Mouse (Mus musculus): ENCODE results near the gene Pcgf6. TPM values are rescaled to one million over a fixed set of nuclear protein-coding genes. Genes with fewer than 3 reads are reported as not detected.
"Not testable (repeated sequence)": the region's sequence is repeated elsewhere in the genome, so short reads cannot be mapped to it uniquely, and the experiment has no call there.

The Pcgf6 gene
- polyA plus RNA-seq, 1 experiment from 2014 or later = 32.3 TPM

DNA sequence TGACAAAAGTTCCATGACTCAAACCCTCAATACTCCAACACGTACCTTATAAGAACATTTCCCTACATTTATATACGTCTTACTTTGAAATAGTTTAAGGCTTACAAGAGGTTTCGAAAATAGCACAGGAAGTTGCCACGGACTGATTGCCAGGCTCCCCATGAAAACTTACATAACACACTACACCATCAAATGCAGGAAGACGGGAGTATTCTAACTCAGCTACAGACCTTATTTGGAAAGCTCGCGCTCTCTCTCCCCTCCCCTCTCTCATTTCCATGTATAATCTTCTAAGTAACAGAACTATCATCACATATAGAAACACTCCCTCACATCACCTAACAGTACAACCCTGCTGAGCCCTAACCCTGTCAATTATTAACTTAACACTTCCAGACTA, 41.3 kb downstream of the Pcgf6 start:
- ATAC-seq = no peak
- Histone ChIP-seq H3K4me1 (replicated peaks; ENCODE audit: control insufficient read depth, insufficient read depth, low read length) (0 out of 2 replicates have a peak, but pooled peaks cover 3% of the 10 kb centered on the region), H3K27ac (ENCODE audit: low read length) (no peak overlapping the region), H3K4me2 (ENCODE audit: low read length) (no peak overlapping the region), H3K27me3 (replicated peaks; ENCODE audit: control insufficient read depth, insufficient read depth, low read length) (peaks cover 7% of the 10 kb centered on the region), H3K9ac (replicated peaks; ENCODE audit: low read depth, low read length) (no peak overlapping the region), H3K9me3 (ENCODE audit: control insufficient read depth, low read length) (peaks cover 2% of the 10 kb centered on the region; the same call in 1 of the 2 replicates), H3K4me3 (replicated peaks; ENCODE audit: low read length) (no peak overlapping the region), H3K36me3 (ENCODE audit: control insufficient read depth, insufficient read depth) (no peaks in the 10 kb centered on the region)
- 87% methylated on average over 7 of the region's 7 CpGs for WGBS

DNA sequence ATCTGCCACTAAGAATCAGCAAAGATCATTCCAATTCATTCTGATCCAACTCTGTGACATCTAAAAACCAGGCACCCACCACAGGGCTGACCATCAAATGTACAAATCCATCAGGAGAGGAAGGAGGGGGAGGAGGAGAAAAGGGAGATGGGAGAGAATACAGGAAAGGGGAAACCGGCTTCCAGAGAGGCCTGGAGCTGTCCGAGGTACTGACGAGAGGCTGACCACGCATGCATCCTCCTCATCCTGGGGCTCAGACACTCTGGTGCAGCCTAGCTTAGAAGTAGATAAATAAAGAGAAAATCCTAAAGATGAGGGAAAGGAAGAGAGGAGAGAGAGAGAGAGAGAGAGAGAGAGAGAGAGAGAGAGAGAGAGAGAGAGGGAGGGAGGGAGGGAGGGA, 44.4 kb downstream of the Pcgf6 start:
- H3K4me1 ChIP-seq (replicated peaks; ENCODE audit: control insufficient read depth, insufficient read depth, low read length) = no peaks in the 10 kb centered on the region
- no peak overlapping the region for H3K27ac ChIP-seq (ENCODE audit: low read length)
- no peak overlapping the region for H3K4me3 ChIP-seq (replicated peaks; ENCODE audit: low read length)
- no peaks in the 10 kb centered on the region for H3K36me3 ChIP-seq (ENCODE audit: control insufficient read depth, insufficient read depth)
- H3K9me3 ChIP-seq (ENCODE audit: control insufficient read depth, low read length) = peaks cover 2% of the 10 kb centered on the region; the same call in 1 of the 2 replicates
- WGBS = 0% methylated on average over 4 of the region's 4 CpGs
- ATAC-seq = no peak
- H3K4me2 ChIP-seq (ENCODE audit: low read length) = no peak overlapping the region
- H3K27me3 ChIP-seq (replicated peaks; ENCODE audit: control insufficient read depth, insufficient read depth, low read length) = no peaks in the 10 kb centered on the region
- no peak overlapping the region for H3K9ac ChIP-seq (replicated peaks; ENCODE audit: low read depth, low read length)

DNA sequence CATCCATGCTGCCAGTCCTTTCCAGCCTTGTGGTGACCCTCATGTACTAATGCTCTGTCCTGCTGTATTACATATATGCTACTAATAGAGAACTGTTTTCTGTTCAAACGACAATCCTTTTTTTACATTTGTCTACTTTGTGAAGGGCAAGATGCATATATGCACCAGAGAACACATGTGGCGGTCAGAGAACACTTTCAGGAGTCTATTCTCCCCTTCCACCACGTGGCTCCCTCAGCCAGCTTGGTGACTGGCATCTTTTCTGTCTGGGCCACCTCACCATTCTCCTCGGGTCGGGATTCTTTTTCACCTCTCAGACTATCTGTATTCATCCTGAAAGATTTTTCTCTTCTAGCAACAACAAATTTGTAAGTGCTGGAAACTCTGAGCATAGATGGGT, 44.8 kb downstream of the Pcgf6 start:
- Histone ChIP-seq H3K36me3 (ENCODE audit: control insufficient read depth, insufficient read depth) (no peaks in the 10 kb centered on the region), H3K9me3 (ENCODE audit: control insufficient read depth, low read length) (peaks cover 2% of the 10 kb centered on the region; the same call in 1 of the 2 replicates), H3K27ac (ENCODE audit: low read length) (no peak overlapping the region), H3K9ac (replicated peaks; ENCODE audit: low read depth, low read length) (no peak overlapping the region), H3K4me3 (replicated peaks; ENCODE audit: low read length) (no peak overlapping the region), H3K4me2 (ENCODE audit: low read length) (no peak overlapping the region), H3K4me1 (replicated peaks; ENCODE audit: control insufficient read depth, insufficient read depth, low read length) (no peaks in the 10 kb centered on the region), H3K27me3 (replicated peaks; ENCODE audit: control insufficient read depth, insufficient read depth, low read length) (no peaks in the 10 kb centered on the region)
- WGBS = 65% methylated on average over 5 of the region's 5 CpGs
- ATAC-seq = no peak

DNA sequence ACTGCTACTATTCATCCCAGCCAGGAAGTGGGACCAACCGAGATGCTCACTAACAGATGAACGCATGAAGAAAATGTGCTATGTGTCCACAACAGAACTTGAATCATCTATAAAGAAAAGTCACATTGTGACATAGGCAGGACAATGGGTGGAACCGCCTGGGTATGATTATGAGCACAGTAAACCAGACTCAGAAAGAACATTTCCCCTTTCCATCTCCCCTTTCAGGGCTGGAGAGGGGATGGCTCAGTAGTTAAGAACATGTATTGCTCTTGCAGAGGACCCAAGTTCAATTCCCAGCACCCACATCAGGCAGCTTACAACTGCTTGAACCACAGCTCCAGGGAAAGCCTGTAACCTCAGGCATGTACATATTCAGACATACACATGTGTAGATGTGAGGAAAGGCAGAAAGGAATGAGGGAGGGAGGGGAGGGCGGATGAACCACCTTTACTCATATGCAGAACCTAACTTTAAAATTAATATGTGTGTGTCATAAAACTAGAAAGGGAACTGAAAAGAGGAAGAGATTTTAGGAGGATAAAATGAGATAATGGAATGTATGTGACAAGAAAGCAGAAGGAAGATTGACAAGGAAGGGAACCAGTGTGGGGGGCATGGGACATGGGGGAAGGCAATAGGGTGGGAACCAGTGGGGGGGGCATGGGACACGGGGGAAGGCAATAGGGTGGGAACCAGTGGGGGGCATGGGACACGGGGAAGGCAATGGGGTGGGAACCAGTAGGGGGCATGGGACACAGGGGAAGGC, 46.8 kb downstream of the Pcgf6 start:
- no peak overlapping the region for H3K4me3 ChIP-seq (replicated peaks; ENCODE audit: low read length)
- H3K4me2 ChIP-seq (ENCODE audit: low read length) = no peak overlapping the region
- H3K9me3 ChIP-seq (ENCODE audit: control insufficient read depth, low read length) = peaks cover 2% of the 10 kb centered on the region; the same call in 1 of the 2 replicates
- no peak for ATAC-seq
- no peaks in the 10 kb centered on the region for H3K4me1 ChIP-seq (replicated peaks; ENCODE audit: control insufficient read depth, insufficient read depth, low read length)
- 81% methylated on average over 6 of the region's 6 CpGs for WGBS
- H3K27ac ChIP-seq (ENCODE audit: low read length) = no peak overlapping the region
- no peak overlapping the region for H3K9ac ChIP-seq (replicated peaks; ENCODE audit: low read depth, low read length)
- H3K36me3 ChIP-seq (ENCODE audit: control insufficient read depth, insufficient read depth) = no peaks in the 10 kb centered on the region
- H3K27me3 ChIP-seq (replicated peaks; ENCODE audit: control insufficient read depth, insufficient read depth, low read length) = no peaks in the 10 kb centered on the region

DNA sequence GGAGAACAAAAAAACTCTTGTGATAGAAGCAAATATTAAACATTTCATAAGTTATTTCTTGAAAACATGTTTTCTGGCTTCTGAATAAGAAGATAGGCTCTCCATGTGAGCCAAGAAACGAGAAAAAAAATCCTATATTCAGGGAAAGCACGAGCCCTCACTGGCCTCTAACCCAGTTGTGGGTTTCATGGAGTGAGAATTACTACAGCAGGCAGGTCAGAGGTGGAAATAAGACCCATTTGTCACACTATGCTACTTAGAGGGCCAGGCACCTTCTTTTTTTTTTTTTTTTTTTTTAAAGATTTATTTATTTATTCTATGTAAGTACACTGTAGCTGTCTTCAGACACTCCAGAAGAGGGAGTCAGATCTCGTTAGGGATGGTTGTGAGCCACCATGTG, 50.3 kb downstream of the Pcgf6 start:
- not testable (repeated sequence) for H3K4me3 ChIP-seq (replicated peaks; ENCODE audit: low read length); ATAC-seq; H3K9me3 ChIP-seq (ENCODE audit: control insufficient read depth, low read length); H3K27me3 ChIP-seq (replicated peaks; ENCODE audit: control insufficient read depth, insufficient read depth, low read length); H3K27ac ChIP-seq (ENCODE audit: low read length); H3K4me1 ChIP-seq (replicated peaks; ENCODE audit: control insufficient read depth, insufficient read depth, low read length); H3K36me3 ChIP-seq (ENCODE audit: control insufficient read depth, insufficient read depth); H3K9ac ChIP-seq (replicated peaks; ENCODE audit: low read depth, low read length); H3K4me2 ChIP-seq (ENCODE audit: low read length)
- WGBS = 83% methylated on average over 2 of the region's 3 CpGs

DNA sequence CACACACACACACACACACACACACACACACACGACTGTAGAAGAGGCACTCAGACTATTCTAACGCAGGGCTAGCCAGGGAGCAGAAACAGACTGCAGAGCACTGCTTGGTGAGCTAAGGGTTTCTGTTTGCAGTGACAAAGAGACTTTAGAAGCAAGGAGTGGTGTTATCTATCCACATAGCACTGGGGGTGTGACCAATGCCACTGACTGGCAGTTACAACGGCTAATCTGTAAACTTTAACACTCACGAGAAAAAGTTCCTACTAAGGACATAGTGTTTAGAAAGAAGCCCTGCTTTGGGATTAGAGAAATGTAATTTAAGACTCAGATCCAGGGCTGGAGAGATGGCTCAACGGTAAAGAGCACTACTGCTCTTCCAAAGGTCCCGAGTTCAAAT, 51.0 kb downstream of the Pcgf6 start:
- Histone ChIP-seq H3K4me1 (replicated peaks; ENCODE audit: control insufficient read depth, insufficient read depth, low read length) (no peaks in the 10 kb centered on the region), H3K9me3 (ENCODE audit: control insufficient read depth, low read length) (no peaks in the 10 kb centered on the region), H3K27me3 (replicated peaks; ENCODE audit: control insufficient read depth, insufficient read depth, low read length) (no peaks in the 10 kb centered on the region), H3K4me2 (ENCODE audit: low read length) (no peak overlapping the region), H3K27ac (ENCODE audit: low read length) (no peak overlapping the region), H3K36me3 (ENCODE audit: control insufficient read depth, insufficient read depth) (no peaks in the 10 kb centered on the region), H3K9ac (replicated peaks; ENCODE audit: low read depth, low read length) (no peak overlapping the region), H3K4me3 (replicated peaks; ENCODE audit: low read length) (no peak overlapping the region)
- no peak for ATAC-seq
- 91% methylated on average over 6 of the region's 6 CpGs for WGBS

DNA sequence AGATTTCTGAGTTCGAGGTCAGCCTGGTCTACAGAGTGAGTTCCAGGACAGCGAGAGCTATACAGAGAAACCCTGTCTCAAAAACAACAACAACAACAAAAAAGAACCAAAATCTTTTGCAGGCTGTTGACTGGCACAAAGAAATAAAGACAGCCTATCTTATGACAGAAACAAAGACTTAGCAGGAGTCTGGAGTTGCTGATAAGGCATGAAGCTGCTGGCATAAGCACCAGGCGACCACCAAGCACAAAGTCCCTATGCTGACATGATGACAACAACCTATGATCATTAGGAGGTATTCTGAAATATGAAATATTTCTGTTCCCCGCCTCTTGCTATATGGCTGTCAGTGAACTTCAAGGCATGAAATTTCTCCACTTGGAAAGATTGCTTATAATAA, 51.8 kb downstream of the Pcgf6 start:
- ATAC-seq = no peak
- H3K9ac ChIP-seq (replicated peaks; ENCODE audit: low read depth, low read length) = no peak overlapping the region
- H3K4me1 ChIP-seq (replicated peaks; ENCODE audit: control insufficient read depth, insufficient read depth, low read length) = no peaks in the 10 kb centered on the region
- WGBS = 87% methylated on average over 4 of the region's 4 CpGs
- H3K27me3 ChIP-seq (replicated peaks; ENCODE audit: control insufficient read depth, insufficient read depth, low read length) = no peaks in the 10 kb centered on the region
- H3K4me3 ChIP-seq (replicated peaks; ENCODE audit: low read length) = no peak overlapping the region
- no peak overlapping the region; the same call in 1 of the 2 replicates for H3K27ac ChIP-seq (ENCODE audit: low read length)
- no peaks in the 10 kb centered on the region for H3K36me3 ChIP-seq (ENCODE audit: control insufficient read depth, insufficient read depth)
- no peak overlapping the region for H3K4me2 ChIP-seq (ENCODE audit: low read length)
- H3K9me3 ChIP-seq (ENCODE audit: control insufficient read depth, low read length) = no peaks in the 10 kb centered on the region

DNA sequence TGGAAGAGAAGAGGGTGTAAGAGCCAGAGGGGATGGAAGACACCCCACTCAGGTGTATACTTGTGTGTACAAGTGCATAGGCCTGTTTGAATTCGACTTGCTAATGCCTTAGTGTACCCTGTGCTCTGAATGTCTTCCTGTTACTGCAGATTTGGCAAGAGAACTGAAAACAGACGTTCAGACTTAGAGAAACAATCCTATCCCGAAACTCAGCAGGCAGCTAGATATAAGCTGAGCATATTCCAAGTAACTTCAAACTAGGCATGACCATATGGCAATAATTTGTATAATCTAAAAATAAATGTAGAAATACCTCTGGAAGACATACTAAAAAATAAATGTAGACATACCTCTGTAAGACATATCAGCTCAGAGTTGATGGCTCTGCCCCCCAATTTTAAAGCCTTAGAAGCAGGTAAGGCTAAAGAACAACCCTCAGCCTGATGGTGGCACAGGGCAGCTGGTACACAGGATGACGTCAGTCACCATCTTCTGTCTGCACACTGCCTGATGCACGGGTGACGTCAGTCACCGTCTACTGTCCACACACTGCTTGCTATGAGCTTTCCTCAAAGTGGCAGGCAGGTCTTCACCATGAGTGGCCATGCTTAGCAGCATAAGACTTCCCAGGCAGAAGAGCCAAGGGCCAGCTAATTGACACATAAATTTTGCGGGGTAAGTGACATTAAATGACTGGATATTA, 52.4 kb downstream of the Pcgf6 start:
- 62% methylated on average over 8 of the region's 8 CpGs for WGBS
- H3K4me3 ChIP-seq (replicated peaks; ENCODE audit: low read length) = no peak overlapping the region
- H3K9me3 ChIP-seq (ENCODE audit: control insufficient read depth, low read length) = no peaks in the 10 kb centered on the region
- H3K36me3 ChIP-seq (ENCODE audit: control insufficient read depth, insufficient read depth) = no peaks in the 10 kb centered on the region
- H3K27ac ChIP-seq (ENCODE audit: low read length) = peak overlapping the region; percentile 13
- H3K9ac ChIP-seq (replicated peaks; ENCODE audit: low read depth, low read length) = no peak overlapping the region
- H3K4me1 ChIP-seq (replicated peaks; ENCODE audit: control insufficient read depth, insufficient read depth, low read length) = no peaks in the 10 kb centered on the region
- no peak overlapping the region for H3K4me2 ChIP-seq (ENCODE audit: low read length)
- peak; percentile 68 for ATAC-seq
- no peaks in the 10 kb centered on the region for H3K27me3 ChIP-seq (replicated peaks; ENCODE audit: control insufficient read depth, insufficient read depth, low read length)

DNA sequence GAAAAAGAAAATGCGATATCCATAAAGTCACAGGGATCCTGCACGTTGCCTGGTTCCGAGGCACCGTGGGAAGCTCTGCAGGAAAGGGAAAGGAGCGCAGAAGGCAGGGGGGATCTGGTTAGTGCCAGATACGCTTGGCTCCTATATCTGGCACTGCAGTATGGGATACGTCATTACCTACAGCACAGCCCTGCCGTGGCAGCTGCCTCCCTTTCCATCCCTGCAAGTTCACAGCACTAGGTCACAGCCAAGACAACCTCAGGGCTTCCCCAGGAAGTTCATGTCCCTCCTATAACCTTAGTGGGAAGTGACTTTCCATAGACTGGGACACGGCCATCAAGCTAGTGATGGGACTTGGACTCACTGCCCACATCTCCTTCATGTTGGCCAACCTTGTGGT, 54.6 kb downstream of the Pcgf6 start:
- no peak overlapping the region for H3K4me3 ChIP-seq (replicated peaks; ENCODE audit: low read length)
- ATAC-seq = no peak
- H3K4me1 ChIP-seq (replicated peaks; ENCODE audit: control insufficient read depth, insufficient read depth, low read length) = no peaks in the 10 kb centered on the region
- H3K9me3 ChIP-seq (ENCODE audit: control insufficient read depth, low read length) = no peaks in the 10 kb centered on the region
- no peak overlapping the region for H3K27ac ChIP-seq (ENCODE audit: low read length)
- no peaks in the 10 kb centered on the region for H3K27me3 ChIP-seq (replicated peaks; ENCODE audit: control insufficient read depth, insufficient read depth, low read length)
- no peak overlapping the region for H3K9ac ChIP-seq (replicated peaks; ENCODE audit: low read depth, low read length)
- WGBS = 77% methylated on average over 9 of the region's 9 CpGs
- no peak overlapping the region for H3K4me2 ChIP-seq (ENCODE audit: low read length)
- no peaks in the 10 kb centered on the region for H3K36me3 ChIP-seq (ENCODE audit: control insufficient read depth, insufficient read depth)

All from forebrain, embryonic 16.5 days (tissue).